Mouse (Mus musculus) E14TG2a.4 (cell line): Measurements from ENCODE around the gene Spem2.

ENCODE experiments used
- CTCF ChIP-seq: conservative IDR thresholded peaks from 2 replicates; pipeline ENCODE4 v1.5.1; 2014; ENCODE audit warnings: low read length
- NANOG ChIP-seq: IDR thresholded peaks from 2 replicates; pipeline ENCODE4 v1.6.1; 2014; ENCODE audit warnings: borderline replicate concordance, low read length, mixed read lengths
- POU5F1 ChIP-seq: IDR thresholded peaks from 2 replicates; pipeline ENCODE4 v1.6.1; 2014; ENCODE audit warnings: low read length, borderline replicate concordance

- no peak for TF ChIP-seq CTCF
- no peak for TF ChIP-seq POU5F1
- no peak for TF ChIP-seq NANOG
Measured at GRCm38 (mm10) chr11:69774961-69775360, 43.3 kb downstream of the Spem2 start.
